ENCODE assay signal across 20 mouse cellular contexts in the genomic region with DNA sequence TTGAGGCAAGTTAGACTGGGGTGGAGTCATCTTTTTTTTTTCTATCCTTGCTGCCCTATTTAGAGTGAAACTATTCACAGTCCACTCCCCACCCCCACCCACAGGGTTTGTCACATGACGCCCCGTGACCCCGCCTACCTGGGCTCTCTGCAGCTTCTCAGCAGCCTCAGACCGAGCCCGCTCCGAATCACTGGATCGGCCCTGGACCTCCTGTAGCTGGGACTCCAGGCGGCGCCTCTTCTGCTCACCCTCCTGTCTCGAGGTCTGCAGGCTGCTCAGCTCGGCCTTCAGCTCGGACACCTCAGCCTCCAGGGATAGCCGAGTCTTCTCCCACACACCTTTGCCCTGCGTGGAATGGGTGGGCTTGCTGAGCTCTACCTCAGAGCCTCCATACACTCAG. TPM values are rescaled to one million over a fixed set of nuclear protein-coding genes. Genes with fewer than 3 reads are reported as not detected.
A peak's percentile ranks its signal among the peaks of the same experiment; 100 is the strongest.
DNase-seq lines count a peak whose midpoint lies in the region.
"Had no signal": no experiment of that assay in that cellular context is flagged by ENCODE, and none has a peak within 500 bp of the region (broad histone marks: within the 10 kb centered on the region; RNA-seq: fewer than 3 reads in every experiment).

No protein-coding gene starts in this region.

- DNase-seq in ES-CJ7 (ENCODE audit: low read depth, low spot score), result peak; percentile 53
- DNase-seq in NIH3T3 (ENCODE audit: low read depth), result peak; percentile 19
- DNase-seq in cerebellum, adult 18-20 months, result peak; percentile 86 to 88
- DNase-seq in cerebellum, postnatal 10 days, result peak; percentile 77 to 78
- DNase-seq in frontal cortex, postnatal 14 days (ENCODE audit: low spot score in 2 of 2), result no peak
- DNase-seq in kidney, postnatal 14 days, result no peak
- no peak for DNase-seq in adrenal gland, adult 18-20 months (ENCODE audit: low spot score in 2 of 2)
- no peak for DNase-seq in urinary bladder, postnatal 10 days (ENCODE audit: low spot score)
- DNase-seq: adrenal gland, postnatal 36 days; B cell, adult 2 months; embryo, embryonic 11 days; gastrocnemius, adult 2 months; gastrocnemius, postnatal 36 days; heart, adult 2 months; heart, postnatal 10 days; kidney, adult 18-20 months; liver, postnatal 0 days had no signal

RNA-seq across cellular contexts. Expression of gene Kcnc3, which starts 34.4 kb away (rescaled TPM):
- total RNA-seq in adrenal gland, adult 18-20 months (2021), result 1 to 10 TPM; 4.0 to 5.6 TPM
- total RNA-seq: hematopoietic stem cell, adult 5-6 weeks had no signal

RNA-seq across cellular contexts. Expression of gene Myh14, which starts 45.8 kb away (rescaled TPM):
- 1 to 10 TPM; 5.5 to 6.6 TPM for total RNA-seq in adrenal gland, adult 18-20 months (2021)
- total RNA-seq: megakaryocyte-erythroid progenitor cell, adult 5-6 weeks had no signal

RNA-seq across cellular contexts. Expression of gene Napsa, which starts 52.6 kb away (rescaled TPM):
- 1 to 10 TPM; 1.3 to 1.6 TPM for total RNA-seq in adrenal gland, adult 18-20 months (2021)
- total RNA-seq: left cerebral cortex, adult 8-10 months had no signal

Comparison
In these comparisons a context has a peak if more than half of its experiments do, and no peak if none do; other contexts are left out.
1. DNase-seq: peak in ES-CJ7 (single experiment), NIH3T3 (single experiment), cerebellum, adult 18-20 months (2 of 2) and cerebellum, postnatal 10 days (2 of 2); none in frontal cortex, postnatal 14 days (0 of 2), kidney, postnatal 14 days (single experiment), adrenal gland, adult 18-20 months (0 of 2) and urinary bladder, postnatal 10 days (single experiment).